Mouse (Mus musculus): ENCODE results near the gene Eif1b. TPM values are rescaled to one million over a fixed set of nuclear protein-coding genes. Genes with fewer than 3 reads are reported as not detected.
"Not testable (repeated sequence)": the region's sequence is repeated elsewhere in the genome, so short reads cannot be mapped to it uniquely, and the experiment has no call there.

Gene Eif1b
- total RNA-seq, 2 experiments from 2014 or later, result 27.1 to 36.4 TPM

GRCm38 (mm10) chr9:120518946-120519345 is 26.9 kb downstream of the Eif1b start:
- intact Hi-C loops (cut with DNase I), result no loop called here
- no peak for DNase-seq

- intact Hi-C loops (cut with DNase I), result no loop called here
Observed at GRCm38 (mm10) chr9:120519469-120520125, 27.6 kb downstream of the Eif1b start.

GRCm38 (mm10) chr9:120521161-120521560 is 29.1 kb downstream of the Eif1b start:
- DNase-seq, result no peak

More at GRCm38 (mm10) chr9:120519469-120520125, 27.6 kb downstream of the Eif1b start:
- no peak for DNase-seq

GRCm38 (mm10) chr9:120527270-120527669 is 35.2 kb downstream of the Eif1b start:
- no peak for DNase-seq

More at GRCm38 (mm10) chr9:120521161-120521560, 29.1 kb downstream of the Eif1b start:
- intact Hi-C loops (cut with DNase I), result no loop called here

GRCm38 (mm10) chr9:120527919-120528318 is 35.9 kb downstream of the Eif1b start:
- no peak for DNase-seq
- intact Hi-C loops (cut with DNase I), result no loop called here

More at GRCm38 (mm10) chr9:120527270-120527669, 35.2 kb downstream of the Eif1b start:
- intact Hi-C loops (cut with DNase I), result no loop called here

GRCm38 (mm10) chr9:120528815-120529510 is 36.9 kb downstream of the Eif1b start:
- intact Hi-C loops (cut with DNase I), result no loop called here
- DNase-seq, result no peak

- no peak for DNase-seq
- intact Hi-C loops (cut with DNase I), result no loop called here
Observed at GRCm38 (mm10) chr9:120530471-120530870, 38.4 kb downstream of the Eif1b start.

- intact Hi-C loops (cut with DNase I), result no loop called here
- no peak for DNase-seq
Observed at GRCm38 (mm10) chr9:120532062-120532461, 40.0 kb downstream of the Eif1b start.

- no peak for DNase-seq
- intact Hi-C loops (cut with DNase I), result no loop called here
Observed at GRCm38 (mm10) chr9:120532691-120533090, 40.7 kb downstream of the Eif1b start.

GRCm38 (mm10) chr9:120533446-120533950 is 41.5 kb downstream of the Eif1b start:
- intact Hi-C loops (cut with DNase I); DNase-seq: not testable (repeated sequence)

GRCm38 (mm10) chr9:120539662-120540251 is 47.7 kb downstream of the Eif1b start, which contains the start of gene Entpd3:
Gene Entpd3, plus strand, starts transcription at chr9:120539818.
- intact Hi-C loops (cut with DNase I), result no loop called here
- DNase-seq, result no peak

- DNase-seq, result no peak
- intact Hi-C loops (cut with DNase I), result no loop called here
Observed at GRCm38 (mm10) chr9:120541411-120541810, 49.4 kb downstream of the Eif1b start.

GRCm38 (mm10) chr9:120542241-120542640 is 50.2 kb downstream of the Eif1b start:
- intact Hi-C loops (cut with DNase I), result no loop called here
- no peak for DNase-seq

Other genes starting within 250 kb of the Eif1b start
- gene Myrip, start 190.7 kb upstream of the Eif1b start, total RNA-seq (2021), result under 1 TPM; 0.74 to 0.96 TPM
- not detected for gene Entpd3, start 47.6 kb downstream of the Eif1b start, total RNA-seq (2021)
- 100 to 1,000 TPM; 252 to 291 TPM for gene Rpl14, start 79.2 kb downstream of the Eif1b start, total RNA-seq (2021)